Mouse (Mus musculus): ENCODE measurements at regions not wholly inside any gene's neighbourhood (a gene's known extent, or its start where the extent isn't known, plus 50 kb on each side); places are given as distances from the start of the nearest gene placed in this dataset.
"Not testable (repeated sequence)": the region's sequence is repeated elsewhere in the genome, so short reads cannot be mapped to it uniquely, and the experiment has no call there.

- Histone ChIP-seq H3K4me1 (replicated peaks) (no peaks in the 10 kb centered on the region), H3K27me3 (no peaks in the 10 kb centered on the region), H3K36me3 (no peaks in the 10 kb centered on the region), H3K9ac (no peak overlapping the region), H3K4me2 (no peak overlapping the region), H3K27ac (replicated peaks) (no peak overlapping the region), H3K4me3 (no peak overlapping the region), H3K9me3 (no peaks in the 10 kb centered on the region)
- ATAC-seq (ENCODE audit: low FRiP score, low read depth): no peak
- WGBS: 92% methylated on average over 4 of the region's 4 CpGs
Observed at GRCm38 (mm10) chr3:6984918-6985317, 364.7 kb upstream of the 1700008P02Rik start.

- Histone ChIP-seq H3K4me2 (no peak overlapping the region), H3K36me3 (no peaks in the 10 kb centered on the region), H3K9me3 (no peaks in the 10 kb centered on the region), H3K4me1 (replicated peaks) (no peaks in the 10 kb centered on the region), H3K27ac (replicated peaks) (no peak overlapping the region), H3K9ac (no peak overlapping the region), H3K4me3 (no peak overlapping the region), H3K27me3 (no peaks in the 10 kb centered on the region)
- WGBS: 96% methylated on average over 7 of the region's 7 CpGs
- no peak for ATAC-seq (ENCODE audit: low FRiP score, low read depth)
Observed at GRCm38 (mm10) chr3:6957681-6958080, 337.4 kb upstream of the 1700008P02Rik start.

GRCm38 (mm10) chr3:6932535-6933103 lies 312.4 kb upstream of the 1700008P02Rik start:
- no peaks in the 10 kb centered on the region for H3K27me3 ChIP-seq
- H3K27ac ChIP-seq (replicated peaks): no peak overlapping the region
- 0 out of 2 replicates have a peak, but pooled peaks have one; percentile 23 for ATAC-seq (ENCODE audit: low FRiP score, low read depth)
- 70% methylated on average over 4 of the region's 4 CpGs for WGBS
- no peaks in the 10 kb centered on the region for H3K36me3 ChIP-seq
- H3K9ac ChIP-seq: no peak overlapping the region
- H3K4me3 ChIP-seq: no peak overlapping the region
- H3K4me2 ChIP-seq: no peak overlapping the region
- no peaks in the 10 kb centered on the region for H3K4me1 ChIP-seq (replicated peaks)
- H3K9me3 ChIP-seq: no peaks in the 10 kb centered on the region

- WGBS: 83% methylated on average over 1 of the region's 1 CpGs
- ATAC-seq (ENCODE audit: low FRiP score, low read depth): no peak
- no peak overlapping the region for H3K4me2 ChIP-seq
- H3K4me1 ChIP-seq (replicated peaks): no peaks in the 10 kb centered on the region
- no peaks in the 10 kb centered on the region for H3K36me3 ChIP-seq
- H3K9me3 ChIP-seq: no peaks in the 10 kb centered on the region
- no peak overlapping the region for H3K4me3 ChIP-seq
- no peaks in the 10 kb centered on the region for H3K27me3 ChIP-seq
- no peak overlapping the region for H3K9ac ChIP-seq
- H3K27ac ChIP-seq (replicated peaks): no peak overlapping the region
Observed at GRCm38 (mm10) chr3:6926737-6927136, 306.5 kb upstream of the 1700008P02Rik start.

- not testable (repeated sequence) for H3K9me3 ChIP-seq; ATAC-seq (ENCODE audit: low FRiP score, low read depth); H3K4me3 ChIP-seq; H3K27ac ChIP-seq (replicated peaks); H3K4me1 ChIP-seq (replicated peaks); H3K9ac ChIP-seq; H3K27me3 ChIP-seq; H3K36me3 ChIP-seq; H3K4me2 ChIP-seq
- WGBS: 50% methylated on average over 2 of the region's 2 CpGs
Observed at GRCm38 (mm10) chr3:6922647-6923046, 302.4 kb upstream of the 1700008P02Rik start.

- 92% methylated on average over 3 of the region's 3 CpGs for WGBS
- H3K4me2 ChIP-seq: no peak overlapping the region
- no peaks in the 10 kb centered on the region for H3K36me3 ChIP-seq
- no peaks in the 10 kb centered on the region for H3K4me1 ChIP-seq (replicated peaks)
- H3K9me3 ChIP-seq: no peaks in the 10 kb centered on the region
- no peak overlapping the region for H3K27ac ChIP-seq (replicated peaks)
- no peak overlapping the region for H3K9ac ChIP-seq
- no peaks in the 10 kb centered on the region for H3K27me3 ChIP-seq
- no peak for ATAC-seq (ENCODE audit: low FRiP score, low read depth)
- H3K4me3 ChIP-seq: no peak overlapping the region
Observed at GRCm38 (mm10) chr3:6920253-6920652, 300.0 kb upstream of the 1700008P02Rik start.

- Histone ChIP-seq H3K9me3 (no peaks in the 10 kb centered on the region), H3K4me2 (no peak overlapping the region), H3K4me3 (no peak overlapping the region), H3K27ac (replicated peaks) (no peak overlapping the region), H3K9ac (no peak overlapping the region), H3K4me1 (replicated peaks) (peaks cover 3% of the 10 kb centered on the region; the same call in 1 of the 2 replicates), H3K36me3 (no peaks in the 10 kb centered on the region), H3K27me3 (no peaks in the 10 kb centered on the region)
- WGBS: 31% methylated on average over 1 of the region's 1 CpGs
- no peak for ATAC-seq (ENCODE audit: low FRiP score, low read depth)
Observed at GRCm38 (mm10) chr3:6887936-6888335, 267.7 kb upstream of the 1700008P02Rik start.

GRCm38 (mm10) chr3:6887053-6887700 lies 266.9 kb upstream of the 1700008P02Rik start:
- Histone ChIP-seq H3K27me3 (no peaks in the 10 kb centered on the region), H3K27ac (replicated peaks) (0 out of 2 replicates have a peak overlapping the region, but pooled peaks have one; percentile 3), H3K4me1 (replicated peaks) (peaks cover 3% of the 10 kb centered on the region; the same call in 1 of the 2 replicates), H3K9ac (no peak overlapping the region), H3K4me3 (no peak overlapping the region), H3K36me3 (no peaks in the 10 kb centered on the region), H3K4me2 (peak overlapping the region; percentile 3; the same call in 1 of the 2 replicates), H3K9me3 (no peaks in the 10 kb centered on the region)
- 37% methylated on average over 7 of the region's 7 CpGs for WGBS
- ATAC-seq (ENCODE audit: low FRiP score, low read depth): peak; percentile 74

GRCm38 (mm10) chr3:6886200-6887052 lies 266.2 kb upstream of the 1700008P02Rik start:
- H3K27me3 ChIP-seq: no peaks in the 10 kb centered on the region
- WGBS: 56% methylated on average over 4 of the region's 4 CpGs
- H3K4me1 ChIP-seq (replicated peaks): peaks cover 3% of the 10 kb centered on the region; the same call in 1 of the 2 replicates
- no peak overlapping the region for H3K4me2 ChIP-seq
- no peak overlapping the region for H3K9ac ChIP-seq
- H3K9me3 ChIP-seq: no peaks in the 10 kb centered on the region
- no peaks in the 10 kb centered on the region for H3K36me3 ChIP-seq
- ATAC-seq (ENCODE audit: low FRiP score, low read depth): peak; percentile 88
- no peak overlapping the region for H3K4me3 ChIP-seq
- H3K27ac ChIP-seq (replicated peaks): no peak overlapping the region

GRCm38 (mm10) chr3:6883401-6883800 lies 263.2 kb upstream of the 1700008P02Rik start:
- H3K4me2 ChIP-seq: no peak overlapping the region
- 57% methylated on average over 1 of the region's 1 CpGs for WGBS
- no peaks in the 10 kb centered on the region for H3K27me3 ChIP-seq
- H3K36me3 ChIP-seq: no peaks in the 10 kb centered on the region
- H3K27ac ChIP-seq (replicated peaks): no peak overlapping the region
- no peak overlapping the region for H3K4me3 ChIP-seq
- ATAC-seq (ENCODE audit: low FRiP score, low read depth): no peak
- no peaks in the 10 kb centered on the region for H3K9me3 ChIP-seq
- H3K9ac ChIP-seq: no peak overlapping the region
- peaks cover 3% of the 10 kb centered on the region; the same call in 1 of the 2 replicates for H3K4me1 ChIP-seq (replicated peaks)

- Histone ChIP-seq H3K27me3 (no peaks in the 10 kb centered on the region), H3K4me1 (replicated peaks) (no peaks in the 10 kb centered on the region), H3K9me3 (no peaks in the 10 kb centered on the region), H3K4me3 (no peak overlapping the region), H3K27ac (replicated peaks) (no peak overlapping the region), H3K9ac (no peak overlapping the region), H3K36me3 (no peaks in the 10 kb centered on the region), H3K4me2 (no peak overlapping the region)
- no peak for ATAC-seq (ENCODE audit: low FRiP score, low read depth)
- WGBS: 79% methylated on average over 5 of the region's 5 CpGs
Observed at GRCm38 (mm10) chr3:6876265-6876664, 256.0 kb upstream of the 1700008P02Rik start.

- Histone ChIP-seq H3K27ac (replicated peaks) (no peak overlapping the region), H3K9me3 (no peaks in the 10 kb centered on the region), H3K4me1 (replicated peaks) (no peaks in the 10 kb centered on the region), H3K4me3 (no peak overlapping the region), H3K9ac (no peak overlapping the region), H3K27me3 (no peaks in the 10 kb centered on the region), H3K4me2 (no peak overlapping the region), H3K36me3 (no peaks in the 10 kb centered on the region)
- 72% methylated on average over 3 of the region's 3 CpGs for WGBS
- no peak for ATAC-seq (ENCODE audit: low FRiP score, low read depth)
Observed at GRCm38 (mm10) chr3:6872170-6872569, 251.9 kb upstream of the 1700008P02Rik start.
